Mouse (Mus musculus) forebrain, postnatal 0 days (tissue): Measurements from ENCODE around the gene Slu7. TPM values are rescaled to one million over a fixed set of nuclear protein-coding genes. Genes with fewer than 3 reads are reported as not detected.

Experiments
- ATAC-seq: fragments of 200-750 bp; cut with Nextera tagmentation; 2 replicates; pipeline ENCODE4 v1.8.0; 2017; ENCODE audit warnings: mild to moderate bottlenecking, moderate library complexity
- DNase-seq: peaks from one replicate; pipeline ENCODE4 v3.0.0-alpha.2; 2015
- H3K27ac ChIP-seq: fragments of 300-500 bp; sonication (generic); 2 replicates; pipeline ENCODE4 v1.5.1; 2014; ENCODE audit warnings: low read depth, mild to moderate bottlenecking, antibody characterized with exemption, low read length, moderate library complexity, mixed read lengths
- H3K27me3 ChIP-seq: fragments of 300-500 bp; sonication (generic); 2 replicates; pipeline ENCODE4 v1.6.1; 2014; ENCODE audit warnings: mild to moderate bottlenecking, low read length, mixed read lengths; ENCODE audit not compliant: insufficient read depth
- H3K36me3 ChIP-seq: fragments of 300-500 bp; sonication (generic); 2 replicates; pipeline ENCODE4 v1.6.1; 2014; ENCODE audit warnings: mild to moderate bottlenecking, moderate library complexity; ENCODE audit not compliant: insufficient read depth
- H3K4me1 ChIP-seq: fragments of 300-500 bp; sonication (generic); 2 replicates; pipeline ENCODE4 v1.6.1; 2014; ENCODE audit warnings: antibody characterized with exemption; ENCODE audit not compliant: insufficient read depth
- H3K4me2 ChIP-seq: fragments of 300-500 bp; sonication (generic); 2 replicates; pipeline ENCODE4 v1.6.1; 2014; ENCODE audit warnings: low read depth, mild to moderate bottlenecking, moderate library complexity
- H3K4me3 ChIP-seq: fragments of 300-500 bp; sonication (generic); 2 replicates; pipeline ENCODE4 v1.5.1; 2014; ENCODE audit warnings: low read depth, low read length, mixed read lengths
- H3K9ac ChIP-seq: fragments of 300-500 bp; sonication (generic); 2 replicates; pipeline ENCODE4 v1.6.1; 2014; ENCODE audit warnings: mild to moderate bottlenecking
- H3K9me3 ChIP-seq: fragments of 300-500 bp; sonication (generic); 2 replicates; pipeline ENCODE4 v1.6.1; 2016; ENCODE audit warnings: low read length
- CTCF ChIP-seq: sonication (generic); IDR thresholded peaks from 2 replicates; pipeline ENCODE4 v1.5.1; 2016; ENCODE audit warnings: antibody characterized with exemption, control low read depth, low read depth
- WGBS: fragments of 180-500 bp; shearing (Covaris S2); extraction: QIAGEN DNeasy Blood & Tissue Kit; methylation state at CpG from one replicate; pipeline ENCODE4 v1.1.7; 2014; 5-methylcytosine and 5-hydroxymethylcytosine counted together
- polyA plus RNA-seq: library from polyadenylated mRNA; unstranded; fragments of >200 nt; fragmentation: Nextera tagmentation; extraction: Ambion mirVana; gene quantifications from 2 replicates; pipeline ENCODE4 v1.2.1, GENCODE M21; 2015
- total RNA-seq: library from RNA; depleted of rRNA; stranded (reverse); fragments of >200 nt; gene quantifications from 2 replicates; pipeline ENCODE4 v1.2.3, GENCODE M21; 2014

Slu7 gene
- total and polyA plus RNA-seq, 2 experiments from 2014 or later = 35.7 to 56.0 TPM

DNA sequence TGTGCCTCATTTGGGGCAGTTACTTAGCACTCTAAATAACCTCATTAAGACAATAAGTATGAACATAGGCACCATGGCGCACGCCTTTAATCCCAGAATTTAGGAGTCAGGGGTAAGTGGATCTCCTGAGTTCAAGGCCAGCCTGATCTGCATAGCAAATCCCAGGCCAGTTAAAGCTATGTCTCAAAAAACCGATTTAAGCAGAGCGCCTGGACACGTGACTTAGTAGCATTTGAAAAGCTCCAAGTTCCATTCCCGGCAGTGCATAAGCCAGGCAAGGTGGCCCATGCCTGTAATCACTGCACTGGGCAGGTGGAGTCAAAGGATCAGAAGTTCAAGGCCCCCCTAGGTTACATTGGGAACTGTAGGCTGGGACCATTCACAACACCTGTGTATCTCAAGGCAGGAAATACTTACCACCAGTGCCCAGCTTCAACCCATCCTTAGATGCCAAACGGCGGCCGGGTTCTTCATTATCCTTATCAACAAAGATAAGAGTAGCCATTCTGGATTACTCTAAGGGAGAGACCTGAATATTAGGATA is 8.3 kb upstream of the Slu7 start:
- ATAC-seq (no peak), DNase-seq (no peak)
- 91% methylated on average over 9 of the region's 9 CpGs for WGBS
- H3K4me2 ChIP-seq = peak overlapping the region; percentile 66; the same call in 1 of the 2 replicates
- H3K27me3 ChIP-seq = no peaks in the 10 kb centered on the region
- no peaks in the 10 kb centered on the region for H3K36me3 ChIP-seq
- H3K27ac ChIP-seq = no peak overlapping the region
- H3K9me3 ChIP-seq = no peaks in the 10 kb centered on the region
- no peak overlapping the region for H3K9ac ChIP-seq
- H3K4me1 ChIP-seq = no peaks in the 10 kb centered on the region
- H3K4me3 ChIP-seq = no peak overlapping the region
- no peak for TF ChIP-seq CTCF

DNA sequence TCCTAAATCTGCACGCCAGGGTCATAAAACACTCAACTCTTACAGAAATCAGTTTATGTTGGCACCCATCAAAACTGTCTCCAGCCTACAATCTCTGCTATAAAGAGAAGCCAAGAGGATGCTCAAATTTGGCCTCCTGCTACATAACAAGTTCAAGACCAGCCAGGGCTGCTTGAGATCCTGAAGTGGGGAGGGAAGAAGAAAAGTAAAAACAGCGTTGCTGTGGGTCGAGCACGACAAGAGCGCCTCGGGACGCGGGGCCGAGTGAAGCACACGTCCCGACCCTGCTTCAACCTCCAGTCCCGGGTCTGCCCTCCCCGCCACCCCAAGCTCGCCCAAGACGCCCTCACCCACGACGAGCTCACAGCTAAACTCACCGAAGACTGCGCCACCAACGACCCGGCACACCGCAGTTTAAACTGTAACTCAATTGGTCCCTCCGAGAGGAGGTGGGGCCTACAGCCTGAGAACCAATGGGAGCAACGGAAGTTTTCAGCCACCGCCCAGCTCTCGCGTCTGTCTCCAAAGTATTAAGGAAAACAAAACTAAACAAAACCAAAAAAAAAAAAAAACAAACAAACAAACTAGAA is 7.6 kb upstream of the Slu7 start, which contains the start of gene Pttg1:
Gene Pttg1 (minus strand): TSS at position 428 of the 590 bp plus-strand sequence.
- H3K9me3 ChIP-seq = no peaks in the 10 kb centered on the region
- 4% methylated on average over 27 of the region's 27 CpGs for WGBS
- no peaks in the 10 kb centered on the region for H3K36me3 ChIP-seq
- peak within 1 kb of the TSS; percentile 43 for H3K9ac ChIP-seq
- no peak for TF ChIP-seq CTCF
- peak within 1 kb of the TSS; percentile 54 for H3K4me3 ChIP-seq
- H3K4me2 ChIP-seq = peak within 1 kb of the TSS; percentile 66
- H3K4me1 ChIP-seq = no peaks in the 10 kb centered on the region
- no peaks in the 10 kb centered on the region for H3K27me3 ChIP-seq
- DNase-seq (peak; percentile 77), ATAC-seq (peak; percentile 99)
- H3K27ac ChIP-seq = no peak within 1 kb of the TSS

DNA sequence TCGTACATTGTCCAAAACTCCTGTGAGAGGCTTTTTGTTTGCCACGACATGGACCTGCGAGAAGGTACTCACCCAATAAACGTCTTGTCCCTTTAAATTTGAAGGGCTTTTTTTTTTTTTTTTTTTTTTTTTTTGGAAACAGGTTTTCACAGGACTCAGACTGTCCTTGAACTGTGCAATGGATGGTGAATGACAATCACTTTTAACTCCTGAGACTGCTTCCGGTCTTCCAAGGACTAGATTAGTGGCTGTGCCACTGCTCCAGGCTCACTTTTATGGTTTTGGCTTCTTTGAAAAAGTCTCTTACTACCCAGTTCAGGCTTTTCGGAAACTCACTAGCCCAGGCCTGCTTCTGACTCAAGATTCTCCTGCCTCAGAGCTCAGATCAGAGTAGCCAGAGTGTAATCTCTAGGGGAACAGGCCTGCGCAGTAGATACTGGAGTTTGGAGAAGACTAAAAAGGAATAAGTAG is 7.1 kb upstream of the Slu7 start:
- ATAC-seq (peak; percentile 19; the same call in 1 of the 2 replicates), DNase-seq (no peak)
- H3K4me2 ChIP-seq = peak overlapping the region; percentile 66
- no peaks in the 10 kb centered on the region for H3K9me3 ChIP-seq
- no peaks in the 10 kb centered on the region for H3K4me1 ChIP-seq
- no peaks in the 10 kb centered on the region for H3K27me3 ChIP-seq
- WGBS = 20% methylated on average over 7 of the region's 7 CpGs
- no peak overlapping the region for H3K9ac ChIP-seq
- no peaks in the 10 kb centered on the region for H3K36me3 ChIP-seq
- H3K4me3 ChIP-seq = peak overlapping the region; percentile 54
- no peak overlapping the region for H3K27ac ChIP-seq
- no peak for TF ChIP-seq CTCF

DNA sequence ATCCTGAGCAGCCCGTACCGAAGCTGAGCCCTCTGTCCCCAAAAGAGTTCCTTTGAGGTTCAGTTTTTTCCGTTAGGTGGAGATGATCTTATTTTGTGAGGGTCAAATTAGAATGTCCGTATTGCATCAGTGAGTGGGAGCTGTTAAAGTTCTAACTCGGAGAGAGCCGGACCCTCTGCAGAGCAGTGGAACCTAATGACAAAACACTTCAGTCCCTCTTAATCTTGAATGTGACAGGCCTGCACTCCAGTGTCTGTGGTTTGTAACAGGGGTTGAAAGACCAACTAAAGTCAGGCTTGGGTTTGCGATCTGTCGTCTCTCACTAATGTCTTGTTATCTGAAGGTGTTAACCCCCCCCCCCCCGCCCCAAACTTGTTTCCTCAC is 472 bp downstream of the Slu7 start:
- Histone ChIP-seq H3K36me3 (peaks cover 17% of the 10 kb centered on the region), H3K27ac (peak overlapping the region; percentile 73), H3K4me2 (peak overlapping the region; percentile 63), H3K4me1 (peaks cover 6% of the 10 kb centered on the region; the same call in 1 of the 2 replicates), H3K4me3 (peak overlapping the region; percentile 82), H3K27me3 (no peaks in the 10 kb centered on the region), H3K9me3 (no peaks in the 10 kb centered on the region), H3K9ac (peak overlapping the region; percentile 85)
- 3% methylated on average over 9 of the region's 9 CpGs for WGBS
- ATAC-seq (peak; percentile 44), DNase-seq (no peak)
- TF ChIP-seq CTCF = no peak

DNA sequence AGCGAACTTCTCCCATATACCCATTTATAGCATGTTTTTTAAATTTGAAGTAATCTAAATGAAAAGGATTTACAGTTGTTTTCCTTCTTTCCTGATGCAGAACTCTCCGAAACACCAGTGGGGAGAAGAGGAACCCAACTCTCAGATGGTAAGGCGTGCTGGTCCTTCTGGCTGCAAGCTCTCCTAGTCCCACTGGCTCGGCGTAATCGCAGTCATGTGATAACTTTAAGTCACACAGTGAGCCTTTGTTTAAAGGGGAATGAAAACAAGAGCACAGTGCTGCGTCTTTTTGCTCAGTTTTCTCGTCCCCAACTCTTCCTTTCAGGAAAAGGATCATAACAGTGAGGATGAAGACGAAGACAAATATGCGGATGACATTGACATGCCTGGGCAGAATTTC is 7.6 kb downstream of the Slu7 start:
- no peaks in the 10 kb centered on the region for H3K4me1 ChIP-seq
- H3K36me3 ChIP-seq = peaks cover 84% of the 10 kb centered on the region
- no peak for ATAC-seq
- WGBS = 97% methylated on average over 10 of the region's 10 CpGs
- no peaks in the 10 kb centered on the region for H3K9me3 ChIP-seq
- TF ChIP-seq CTCF = no peak
- no peak for DNase-seq
- H3K9ac ChIP-seq = no peak overlapping the region
- no peaks in the 10 kb centered on the region for H3K27me3 ChIP-seq
- H3K4me2 ChIP-seq = no peak overlapping the region
- no peak overlapping the region for H3K4me3 ChIP-seq
- H3K27ac ChIP-seq = no peak overlapping the region

DNA sequence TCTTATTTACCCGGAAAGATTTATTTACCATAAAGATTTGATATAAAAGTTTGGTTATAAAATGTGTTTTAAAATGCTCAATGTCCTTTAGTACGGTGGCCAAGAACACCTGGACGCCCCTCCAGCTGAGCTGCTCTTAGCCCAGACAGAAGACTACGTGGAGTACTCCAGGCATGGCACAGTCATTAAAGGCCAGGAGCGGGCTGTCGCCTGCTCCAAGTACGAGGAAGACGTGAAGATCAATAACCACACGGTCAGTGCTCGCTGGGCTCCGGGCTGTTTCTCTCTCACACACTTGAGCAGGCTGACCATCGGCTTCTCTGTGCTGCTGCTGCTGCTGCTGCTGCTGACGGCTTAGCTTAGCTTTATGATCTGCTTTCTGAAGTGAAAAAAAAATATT is 9.6 kb downstream of the Slu7 start:
- Histone ChIP-seq H3K9me3 (no peaks in the 10 kb centered on the region), H3K27me3 (no peaks in the 10 kb centered on the region), H3K36me3 (peaks cover 92% of the 10 kb centered on the region), H3K27ac (no peak overlapping the region), H3K4me2 (no peak overlapping the region), H3K4me3 (no peak overlapping the region), H3K9ac (no peak overlapping the region), H3K4me1 (no peaks in the 10 kb centered on the region)
- no peak for TF ChIP-seq CTCF
- DNase-seq = no peak
- no peak for ATAC-seq
- WGBS = 94% methylated on average over 13 of the region's 13 CpGs

DNA sequence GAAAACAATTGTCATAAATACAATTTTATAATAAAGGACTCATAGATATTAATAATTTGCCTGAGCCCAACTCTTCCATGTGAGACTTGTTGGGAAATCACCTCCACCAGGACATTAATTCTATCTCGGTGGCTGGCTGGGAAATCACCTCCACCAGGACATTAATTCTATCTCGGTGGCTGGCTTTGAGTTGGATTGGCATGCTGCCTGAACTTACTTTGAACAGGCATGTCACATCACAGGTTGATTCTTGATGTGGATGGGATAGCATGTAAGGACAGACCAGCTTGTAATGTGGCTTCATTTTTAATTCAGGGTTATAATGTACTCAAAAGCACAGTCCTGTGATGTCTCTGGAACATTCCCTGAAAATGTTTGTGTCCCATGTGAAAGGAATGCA is 16.4 kb downstream of the Slu7 start:
- Histone ChIP-seq H3K4me3 (no peak overlapping the region), H3K4me1 (no peaks in the 10 kb centered on the region), H3K9ac (no peak overlapping the region), H3K9me3 (no peaks in the 10 kb centered on the region), H3K4me2 (no peak overlapping the region), H3K27me3 (no peaks in the 10 kb centered on the region), H3K27ac (no peak overlapping the region), H3K36me3 (peaks cover 30% of the 10 kb centered on the region)
- no peak for ATAC-seq
- TF ChIP-seq CTCF = no peak
- WGBS = 79% methylated on average over 2 of the region's 2 CpGs
- DNase-seq = no peak
